Mouse (Mus musculus): ENCODE data around the gene Lamb2. TPM values are rescaled to one million over a fixed set of nuclear protein-coding genes. Genes with fewer than 3 reads are reported as not detected.

The Lamb2 gene
- polyA plus RNA-seq, 1 experiment from 2014 or later, result 17.1 TPM

DNA sequence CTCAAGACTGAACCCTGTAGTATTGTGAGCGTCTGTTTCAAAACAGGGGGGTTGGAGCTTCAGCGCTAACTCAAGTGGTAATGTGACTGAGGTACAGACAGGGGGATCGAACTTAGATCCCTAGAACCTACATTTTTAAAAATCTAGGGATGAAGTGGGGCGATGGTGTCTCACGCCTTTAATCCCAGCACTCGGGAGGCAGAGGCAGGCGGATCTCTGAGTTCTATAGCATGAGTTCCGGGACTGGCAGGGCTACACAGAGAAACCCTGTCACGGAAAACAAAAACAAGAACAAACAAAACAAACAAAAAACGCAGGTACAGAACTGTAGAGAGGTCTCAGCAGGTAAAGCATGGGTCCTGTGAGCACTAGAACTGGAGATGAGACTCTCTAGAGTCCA is 22.6 kb upstream of the Lamb2 start:
- 87% methylated on average over 10 of the region's 10 CpGs for WGBS

DNA sequence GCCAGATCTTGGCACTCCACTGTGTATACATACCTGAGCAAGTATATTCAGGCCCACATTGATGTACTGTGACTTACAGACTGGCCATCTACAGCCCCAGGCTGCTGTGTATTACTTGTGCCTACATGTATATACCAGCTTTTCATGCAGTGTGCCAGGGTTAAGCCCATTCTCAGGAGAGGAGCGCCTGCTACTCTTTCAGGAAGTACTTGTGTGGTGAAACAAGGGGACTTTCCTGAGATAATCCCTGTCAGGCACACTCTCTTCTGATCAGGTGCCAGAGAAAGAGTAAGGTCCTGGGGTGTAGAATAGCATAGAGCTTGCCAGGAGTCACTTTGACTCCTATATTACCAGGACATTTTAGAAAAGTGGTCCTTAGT is 19.6 kb upstream of the Lamb2 start:
- H3K4me2 ChIP-seq (ENCODE audit: low read length), result peak overlapping the region; percentile 97
- peak overlapping the region; percentile 87 for H3K4me3 ChIP-seq (ENCODE audit: low read length)
- no peaks in the 10 kb centered on the region for H3K27me3 ChIP-seq (replicated peaks; ENCODE audit: control insufficient read depth, insufficient read depth, low read length)
- WGBS, result 90% methylated on average over 1 of the region's 1 CpGs
- peak overlapping the region; percentile 88 for H3K27ac ChIP-seq (ENCODE audit: low read depth, low read length)
- H3K4me1 ChIP-seq (ENCODE audit: control insufficient read depth, insufficient read depth, low read depth, low read length), result peaks cover 13% of the 10 kb centered on the region
- peaks cover 17% of the 10 kb centered on the region for H3K36me3 ChIP-seq (ENCODE audit: control insufficient read depth, insufficient read depth, low read length)
- no peaks in the 10 kb centered on the region for H3K9me3 ChIP-seq (ENCODE audit: control insufficient read depth, low read length)
- 0 out of 2 replicates have a peak, but pooled peaks have one; percentile 6 for ATAC-seq
- H3K9ac ChIP-seq (ENCODE audit: low read depth, low read length), result peak overlapping the region; percentile 92; the same call in 1 of the 2 replicates

More for the DNA sequence above, 22.6 kb upstream of the Lamb2 start:
- ATAC-seq, result no peak
- H3K4me3 ChIP-seq (ENCODE audit: low read length), result no peak overlapping the region
- no peaks in the 10 kb centered on the region for H3K27me3 ChIP-seq (replicated peaks; ENCODE audit: control insufficient read depth, insufficient read depth, low read length)
- H3K4me2 ChIP-seq (ENCODE audit: low read length), result no peak overlapping the region
- no peaks in the 10 kb centered on the region for H3K9me3 ChIP-seq (ENCODE audit: control insufficient read depth, low read length)
- H3K27ac ChIP-seq (ENCODE audit: low read depth, low read length), result no peak overlapping the region
- H3K4me1 ChIP-seq (ENCODE audit: control insufficient read depth, insufficient read depth, low read depth, low read length), result peaks cover 23% of the 10 kb centered on the region
- H3K36me3 ChIP-seq (ENCODE audit: control insufficient read depth, insufficient read depth, low read length), result no peaks in the 10 kb centered on the region
- H3K9ac ChIP-seq (ENCODE audit: low read depth, low read length), result no peak overlapping the region

DNA sequence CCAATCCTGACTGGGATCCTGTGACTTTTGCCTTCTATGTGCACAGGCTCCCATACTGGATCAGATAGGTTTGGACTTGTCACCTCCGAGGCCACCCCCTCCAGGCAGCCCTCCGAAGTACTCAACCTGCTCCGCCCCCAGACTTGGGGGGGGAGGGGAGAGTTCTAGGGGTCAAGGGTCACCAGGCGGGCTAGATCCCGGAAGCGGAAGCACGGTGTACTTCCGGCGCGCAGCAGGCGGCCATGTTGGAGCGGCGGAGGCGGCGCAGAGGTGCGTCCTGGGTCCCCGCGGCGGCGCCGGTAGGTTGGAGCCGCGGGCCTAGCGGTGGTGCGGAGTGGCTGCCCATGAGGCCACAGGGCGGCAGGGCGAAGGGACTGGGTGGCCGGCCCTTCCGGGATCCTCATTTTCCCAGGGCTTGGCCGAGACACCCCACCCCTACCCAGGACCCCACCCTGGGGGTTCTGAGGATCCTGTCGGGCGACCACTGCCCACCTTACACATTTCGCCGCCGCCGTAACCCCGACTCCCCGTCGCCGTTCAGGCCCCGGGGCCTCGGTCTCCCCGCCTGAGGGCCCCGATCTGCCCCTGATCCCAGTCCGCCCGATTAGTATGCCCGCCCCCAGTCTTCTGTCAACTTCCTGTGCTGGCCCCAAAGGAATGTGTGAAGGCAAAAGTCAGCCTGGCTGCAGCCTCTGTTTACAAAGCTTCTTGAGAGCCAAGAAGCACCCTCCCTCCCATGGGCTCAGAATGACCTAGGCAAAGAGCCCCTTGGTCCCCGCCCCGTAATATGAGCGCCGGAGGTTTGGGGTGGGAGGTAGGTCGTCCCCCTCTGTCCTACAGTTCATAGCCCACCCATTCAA is 19.0 kb upstream of the Lamb2 start, which contains the start of gene Ccdc71:
Gene Ccdc71, plus strand, starts transcription at position 209 of the 860 bp plus-strand sequence.
- WGBS, result under 1% methylated on average over 46 of the region's 52 CpGs
- peak within 1 kb of the TSS; percentile 97 for H3K4me2 ChIP-seq (ENCODE audit: low read length)
- H3K9ac ChIP-seq (ENCODE audit: low read depth, low read length), result peak within 1 kb of the TSS; percentile 92
- no peaks in the 10 kb centered on the region for H3K9me3 ChIP-seq (ENCODE audit: control insufficient read depth, low read length)
- peaks cover 13% of the 10 kb centered on the region for H3K4me1 ChIP-seq (ENCODE audit: control insufficient read depth, insufficient read depth, low read depth, low read length)
- H3K27ac ChIP-seq (ENCODE audit: low read depth, low read length), result peak within 1 kb of the TSS; percentile 88
- H3K36me3 ChIP-seq (ENCODE audit: control insufficient read depth, insufficient read depth, low read length), result peaks cover 19% of the 10 kb centered on the region
- ATAC-seq, result peak; percentile 85
- H3K27me3 ChIP-seq (replicated peaks; ENCODE audit: control insufficient read depth, insufficient read depth, low read length), result no peaks in the 10 kb centered on the region
- peak within 1 kb of the TSS; percentile 87 for H3K4me3 ChIP-seq (ENCODE audit: low read length)

DNA sequence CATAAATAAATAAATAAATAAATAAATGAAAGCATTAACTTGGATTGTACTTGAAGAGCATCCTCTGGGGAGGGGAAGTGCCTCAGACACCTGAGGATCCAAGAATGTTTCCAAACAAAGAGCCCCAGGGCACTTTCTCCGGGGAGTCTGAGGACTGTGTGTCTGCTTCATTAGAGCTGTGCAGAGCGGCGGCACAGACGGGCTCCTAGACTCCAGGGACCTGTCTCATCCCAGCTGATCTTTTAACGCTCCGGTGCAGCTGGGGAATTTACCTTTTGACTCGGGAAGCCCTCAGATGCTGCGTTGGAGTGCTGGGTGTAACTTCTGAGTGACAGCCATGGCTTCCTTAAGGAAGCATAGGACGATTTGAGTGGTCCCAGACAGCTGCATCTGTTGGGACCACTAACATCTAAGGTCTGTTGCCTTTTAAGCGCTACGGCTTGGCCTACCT is 18.3 kb upstream of the Lamb2 start, which contains the start of gene Klhdc8b:
Gene Klhdc8b, minus strand, starts transcription at position 401 of the 451 bp plus-strand sequence.
- H3K9ac ChIP-seq (ENCODE audit: low read depth, low read length), result peak within 1 kb of the TSS; percentile 92
- no peaks in the 10 kb centered on the region for H3K9me3 ChIP-seq (ENCODE audit: control insufficient read depth, low read length)
- H3K36me3 ChIP-seq (ENCODE audit: control insufficient read depth, insufficient read depth, low read length), result peaks cover 20% of the 10 kb centered on the region
- H3K4me2 ChIP-seq (ENCODE audit: low read length), result peak within 1 kb of the TSS; percentile 97
- 24% methylated on average over 11 of the region's 11 CpGs for WGBS
- peaks cover 13% of the 10 kb centered on the region for H3K4me1 ChIP-seq (ENCODE audit: control insufficient read depth, insufficient read depth, low read depth, low read length)
- ATAC-seq, result peak; percentile 37
- H3K27ac ChIP-seq (ENCODE audit: low read depth, low read length), result peak within 1 kb of the TSS; percentile 88
- no peaks in the 10 kb centered on the region for H3K27me3 ChIP-seq (replicated peaks; ENCODE audit: control insufficient read depth, insufficient read depth, low read length)
- peak within 1 kb of the TSS; percentile 87 for H3K4me3 ChIP-seq (ENCODE audit: low read length)

DNA sequence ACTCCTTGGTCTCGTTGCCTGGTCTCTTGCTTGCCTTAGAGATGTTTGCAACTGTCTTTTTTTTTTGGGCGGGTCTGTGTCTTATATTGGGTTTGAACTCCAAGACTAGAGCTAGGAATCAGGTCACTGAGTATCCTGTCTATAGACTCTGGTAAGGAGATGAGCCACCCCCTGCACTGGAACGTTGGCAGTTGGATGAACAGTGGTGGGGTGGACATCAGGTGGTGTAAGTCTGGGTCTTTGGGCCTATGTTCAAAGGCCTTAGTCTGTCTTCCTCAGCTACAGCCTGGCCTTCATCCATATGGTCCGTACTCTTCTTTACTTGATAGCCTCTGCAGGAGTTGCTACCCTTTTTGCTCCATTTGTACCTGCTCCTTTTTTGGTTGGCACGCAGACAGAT is 17.9 kb upstream of the Lamb2 start:
- Histone ChIP-seq H3K4me2 (ENCODE audit: low read length) (peak overlapping the region; percentile 97), H3K4me1 (ENCODE audit: control insufficient read depth, insufficient read depth, low read depth, low read length) (peaks cover 13% of the 10 kb centered on the region), H3K36me3 (ENCODE audit: control insufficient read depth, insufficient read depth, low read length) (peaks cover 20% of the 10 kb centered on the region), H3K9ac (ENCODE audit: low read depth, low read length) (no peak overlapping the region), H3K27ac (ENCODE audit: low read depth, low read length) (no peak overlapping the region), H3K4me3 (ENCODE audit: low read length) (peak overlapping the region; percentile 87), H3K27me3 (replicated peaks; ENCODE audit: control insufficient read depth, insufficient read depth, low read length) (no peaks in the 10 kb centered on the region), H3K9me3 (ENCODE audit: control insufficient read depth, low read length) (no peaks in the 10 kb centered on the region)
- WGBS, result 89% methylated on average over 5 of the region's 5 CpGs
- ATAC-seq, result no peak

DNA sequence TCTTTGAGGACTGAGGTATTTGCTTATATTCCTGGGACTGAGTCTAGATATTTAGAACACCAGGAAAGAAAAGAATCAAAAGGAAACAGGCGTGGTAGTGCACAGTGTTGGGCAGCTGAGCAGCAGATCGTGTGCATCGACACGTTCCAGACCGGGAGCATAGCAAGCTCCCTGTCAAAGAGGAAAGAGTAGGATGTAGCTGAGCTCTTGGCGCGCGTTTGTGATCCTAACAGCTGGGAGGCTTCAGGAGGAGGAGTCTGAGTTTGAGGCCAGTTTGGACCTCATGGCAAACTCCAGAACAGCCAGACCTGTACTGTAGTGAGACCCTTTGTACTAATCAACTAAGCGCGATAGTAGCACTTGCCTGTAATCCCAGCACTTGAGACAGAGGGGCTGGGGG is 17.3 kb upstream of the Lamb2 start:
- Histone ChIP-seq H3K27me3 (replicated peaks; ENCODE audit: control insufficient read depth, insufficient read depth, low read length) (no peaks in the 10 kb centered on the region), H3K4me1 (ENCODE audit: control insufficient read depth, insufficient read depth, low read depth, low read length) (peaks cover 13% of the 10 kb centered on the region), H3K4me3 (ENCODE audit: low read length) (no peak overlapping the region), H3K9ac (ENCODE audit: low read depth, low read length) (no peak overlapping the region), H3K4me2 (ENCODE audit: low read length) (no peak overlapping the region), H3K36me3 (ENCODE audit: control insufficient read depth, insufficient read depth, low read length) (peaks cover 20% of the 10 kb centered on the region), H3K27ac (ENCODE audit: low read depth, low read length) (no peak overlapping the region), H3K9me3 (ENCODE audit: control insufficient read depth, low read length) (no peaks in the 10 kb centered on the region)
- no peak for ATAC-seq
- 87% methylated on average over 10 of the region's 10 CpGs for WGBS

DNA sequence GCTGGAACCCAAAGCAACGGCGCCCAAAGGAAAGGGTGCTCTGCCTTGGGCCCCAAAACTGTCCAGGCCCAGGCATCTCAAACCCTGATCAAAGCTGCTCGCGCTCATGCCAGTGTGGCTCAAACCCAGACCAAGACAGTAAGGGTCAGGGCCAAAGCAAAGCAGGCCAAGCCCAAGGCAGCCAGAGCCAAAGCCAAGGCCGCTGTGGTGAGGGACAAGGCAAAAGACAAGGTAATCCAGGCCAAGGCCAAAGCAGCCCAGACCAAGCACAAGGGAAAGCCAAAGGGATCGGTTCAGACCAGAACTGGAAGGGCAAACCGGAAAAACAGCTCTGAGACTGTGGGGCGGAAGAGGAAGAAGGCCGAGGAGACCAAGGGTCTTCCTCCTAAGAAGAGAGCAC is 15.8 kb upstream of the Lamb2 start:
- Histone ChIP-seq H3K9ac (ENCODE audit: low read depth, low read length) (no peak overlapping the region), H3K36me3 (ENCODE audit: control insufficient read depth, insufficient read depth, low read length) (peaks cover 20% of the 10 kb centered on the region), H3K9me3 (ENCODE audit: control insufficient read depth, low read length) (no peaks in the 10 kb centered on the region), H3K4me1 (ENCODE audit: control insufficient read depth, insufficient read depth, low read depth, low read length) (peaks cover 13% of the 10 kb centered on the region), H3K27ac (ENCODE audit: low read depth, low read length) (no peak overlapping the region), H3K27me3 (replicated peaks; ENCODE audit: control insufficient read depth, insufficient read depth, low read length) (no peaks in the 10 kb centered on the region), H3K4me2 (ENCODE audit: low read length) (no peak overlapping the region), H3K4me3 (ENCODE audit: low read length) (no peak overlapping the region)
- WGBS, result 90% methylated on average over 9 of the region's 9 CpGs
- ATAC-seq, result no peak

DNA sequence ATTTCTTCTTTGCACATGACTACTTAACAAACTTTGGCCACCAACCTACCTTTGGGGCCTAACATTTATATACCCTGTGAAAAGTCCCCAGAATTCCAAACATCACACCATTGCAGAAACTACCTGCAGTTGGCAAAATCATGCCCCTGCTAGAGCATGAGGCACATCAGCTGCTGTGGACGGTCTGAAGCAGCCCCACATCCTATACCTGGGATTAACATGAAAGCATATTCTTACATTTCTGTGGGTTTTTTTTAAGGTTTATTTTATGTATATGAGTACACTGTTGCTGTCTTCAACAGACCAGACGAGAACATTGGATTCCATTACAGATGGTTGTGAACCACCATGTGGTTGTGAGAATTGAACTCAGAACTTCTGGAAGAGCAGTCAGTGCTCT is 13.3 kb upstream of the Lamb2 start:
- Histone ChIP-seq H3K9ac (ENCODE audit: low read depth, low read length) (no peak overlapping the region), H3K4me3 (ENCODE audit: low read length) (no peak overlapping the region), H3K9me3 (ENCODE audit: control insufficient read depth, low read length) (no peaks in the 10 kb centered on the region), H3K4me2 (ENCODE audit: low read length) (no peak overlapping the region), H3K36me3 (ENCODE audit: control insufficient read depth, insufficient read depth, low read length) (peaks cover 20% of the 10 kb centered on the region), H3K27ac (ENCODE audit: low read depth, low read length) (no peak overlapping the region), H3K4me1 (ENCODE audit: control insufficient read depth, insufficient read depth, low read depth, low read length) (peaks cover 11% of the 10 kb centered on the region), H3K27me3 (replicated peaks; ENCODE audit: control insufficient read depth, insufficient read depth, low read length) (no peaks in the 10 kb centered on the region)
- ATAC-seq, result no peak
- WGBS, result 93% methylated on average over 2 of the region's 2 CpGs

DNA sequence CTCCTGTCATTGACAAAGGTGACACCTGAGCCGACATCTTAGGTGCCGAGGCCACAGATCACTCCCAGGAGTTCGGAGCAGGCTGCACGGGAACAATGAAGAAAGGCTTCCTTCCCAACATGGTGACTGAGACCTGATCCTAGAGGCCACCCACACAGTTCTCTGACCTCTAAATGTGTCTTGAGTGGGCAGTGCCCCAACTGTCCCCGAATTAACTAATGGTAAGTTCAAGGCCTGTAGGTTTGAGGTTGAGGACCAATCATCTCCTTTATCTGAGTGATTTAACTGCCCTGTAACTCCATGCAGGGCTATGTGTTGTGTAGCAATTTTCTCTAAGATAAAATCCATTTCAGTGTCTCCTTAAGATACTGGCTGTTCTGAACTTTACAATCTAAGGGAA is 10.1 kb upstream of the Lamb2 start:
- Histone ChIP-seq H3K27me3 (replicated peaks; ENCODE audit: control insufficient read depth, insufficient read depth, low read length) (no peaks in the 10 kb centered on the region), H3K4me3 (ENCODE audit: low read length) (no peak overlapping the region), H3K9me3 (ENCODE audit: control insufficient read depth, low read length) (no peaks in the 10 kb centered on the region), H3K9ac (ENCODE audit: low read depth, low read length) (no peak overlapping the region), H3K36me3 (ENCODE audit: control insufficient read depth, insufficient read depth, low read length) (peaks cover 6% of the 10 kb centered on the region), H3K27ac (ENCODE audit: low read depth, low read length) (no peak overlapping the region), H3K4me1 (ENCODE audit: control insufficient read depth, insufficient read depth, low read depth, low read length) (no peaks in the 10 kb centered on the region), H3K4me2 (ENCODE audit: low read length) (no peak overlapping the region)
- WGBS, result 85% methylated on average over 5 of the region's 5 CpGs
- ATAC-seq, result no peak
